Mouse (Mus musculus): ENCODE results near the gene Dsn1. TPM values are rescaled to one million over a fixed set of nuclear protein-coding genes. Genes with fewer than 3 reads are reported as not detected.

Dsn1 gene
- polyA plus RNA-seq, 1 experiment from 2014 or later = 37.9 TPM

- Histone ChIP-seq H3K27ac (ENCODE audit: low read length) (no peak overlapping the region), H3K27me3 (ENCODE audit: insufficient read depth, low read length) (no peaks in the 10 kb centered on the region), H3K4me1 (ENCODE audit: insufficient read depth, low read length) (no peaks in the 10 kb centered on the region), H3K4me3 (ENCODE audit: low read length) (no peak overlapping the region), H3K9me3 (ENCODE audit: low read length) (no peaks in the 10 kb centered on the region), H3K36me3 (ENCODE audit: insufficient read depth, low read length) (0 out of 2 replicates have a peak, but pooled peaks cover 9% of the 10 kb centered on the region), H3K4me2 (replicated peaks; ENCODE audit: low read depth, low read length) (no peak overlapping the region), H3K9ac (replicated peaks; ENCODE audit: low read length) (0 out of 2 replicates have a peak overlapping the region, but pooled peaks have one; percentile 11)
- no peak for ATAC-seq (ENCODE audit: low FRiP score, low TSS enrichment)
- 88% methylated on average over 5 of the region's 5 CpGs for WGBS
Measured at GRCm38 (mm10) chr2:156954463-156954862, 52.5 kb downstream of the Dsn1 start.

GRCm38 (mm10) chr2:156951301-156952094 lies 55.5 kb downstream of the Dsn1 start:
- 76% methylated on average over 10 of the region's 10 CpGs for WGBS
- no peaks in the 10 kb centered on the region for H3K9me3 ChIP-seq (ENCODE audit: low read length)
- H3K36me3 ChIP-seq (ENCODE audit: insufficient read depth, low read length) = 0 out of 2 replicates have a peak, but pooled peaks cover 5% of the 10 kb centered on the region
- H3K4me2 ChIP-seq (replicated peaks; ENCODE audit: low read depth, low read length) = no peak overlapping the region
- peak; percentile 89; the same call in 1 of the 2 replicates for ATAC-seq (ENCODE audit: low FRiP score, low TSS enrichment)
- H3K27me3 ChIP-seq (ENCODE audit: insufficient read depth, low read length) = no peaks in the 10 kb centered on the region
- no peak overlapping the region for H3K9ac ChIP-seq (replicated peaks; ENCODE audit: low read length)
- H3K27ac ChIP-seq (ENCODE audit: low read length) = 0 out of 2 replicates have a peak overlapping the region, but pooled peaks have one; percentile 15
- no peak overlapping the region for H3K4me3 ChIP-seq (ENCODE audit: low read length)
- H3K4me1 ChIP-seq (ENCODE audit: insufficient read depth, low read length) = no peaks in the 10 kb centered on the region

DNA sequence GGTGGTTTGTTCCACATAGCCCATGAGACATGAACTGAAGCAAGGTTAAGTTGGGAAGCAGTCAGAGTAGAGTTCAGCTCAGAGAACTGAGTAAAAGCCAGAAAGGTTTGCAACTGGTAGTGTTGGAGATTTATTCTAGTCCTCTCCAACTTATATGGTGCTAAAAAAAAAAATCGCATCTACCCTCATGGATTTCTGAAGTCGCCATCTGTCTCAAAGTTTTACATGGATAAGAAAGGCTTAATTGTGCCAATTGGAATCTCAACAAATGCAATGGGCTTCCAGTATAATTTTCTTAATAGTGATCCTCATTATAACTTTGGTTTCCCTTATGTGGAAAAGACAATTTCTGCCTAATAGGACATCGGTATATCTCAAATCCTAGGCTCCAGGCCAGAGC lies 56.1 kb downstream of the Dsn1 start:
- Histone ChIP-seq H3K27me3 (ENCODE audit: insufficient read depth, low read length) (no peaks in the 10 kb centered on the region), H3K27ac (ENCODE audit: low read length) (0 out of 2 replicates have a peak overlapping the region, but pooled peaks have one; percentile 15), H3K4me3 (ENCODE audit: low read length) (no peak overlapping the region), H3K9me3 (ENCODE audit: low read length) (no peaks in the 10 kb centered on the region), H3K9ac (replicated peaks; ENCODE audit: low read length) (no peak overlapping the region), H3K36me3 (ENCODE audit: insufficient read depth, low read length) (0 out of 2 replicates have a peak, but pooled peaks cover 5% of the 10 kb centered on the region), H3K4me1 (ENCODE audit: insufficient read depth, low read length) (no peaks in the 10 kb centered on the region), H3K4me2 (replicated peaks; ENCODE audit: low read depth, low read length) (no peak overlapping the region)
- WGBS = 96% methylated on average over 3 of the region's 3 CpGs
- no peak for ATAC-seq (ENCODE audit: low FRiP score, low TSS enrichment)

Other genes starting within 250 kb of the Dsn1 start
- 447 and 578 TPM in 2 replicates for gene Myl9, start 231.7 kb downstream of the Dsn1 start, polyA plus RNA-seq (2015; fragmentation: Nextera tagmentation; extraction: Ambion mirVana)
- 69.5 and 71.1 TPM in 2 replicates for gene Tgif2, start 167.1 kb downstream of the Dsn1 start, polyA plus RNA-seq (2015; fragmentation: Nextera tagmentation; extraction: Ambion mirVana)
- gene 4930518I15Rik, start 149.2 kb downstream of the Dsn1 start, polyA plus RNA-seq (2015; fragmentation: Nextera tagmentation; extraction: Ambion mirVana) = 8.0 and 9.9 TPM in 2 replicates
- 167 and 168 TPM in 2 replicates for gene Rab5if, start 144.0 kb downstream of the Dsn1 start, polyA plus RNA-seq (2015; fragmentation: Nextera tagmentation; extraction: Ambion mirVana)
- 0.14 and 0.36 TPM in 2 replicates for gene Sla2, start 120.0 kb downstream of the Dsn1 start, polyA plus RNA-seq (2015; fragmentation: Nextera tagmentation; extraction: Ambion mirVana)
- gene Ndrg3, start 15.1 kb downstream of the Dsn1 start, polyA plus RNA-seq (2015; fragmentation: Nextera tagmentation; extraction: Ambion mirVana) = 57.7 and 57.9 TPM in 2 replicates
- gene Soga1, start 72.1 kb upstream of the Dsn1 start, polyA plus RNA-seq (2015; fragmentation: Nextera tagmentation; extraction: Ambion mirVana) = 2.5 and 3.6 TPM in 2 replicates
- 0.53 and 0.71 TPM in 2 replicates for gene Tldc2, start 79.9 kb upstream of the Dsn1 start, polyA plus RNA-seq (2015; fragmentation: Nextera tagmentation; extraction: Ambion mirVana)
- gene Samhd1, start 128.1 kb upstream of the Dsn1 start, polyA plus RNA-seq (2015; fragmentation: Nextera tagmentation; extraction: Ambion mirVana) = 25.9 and 27.1 TPM in 2 replicates
- gene Rbl1, start 197.4 kb upstream of the Dsn1 start, polyA plus RNA-seq (2015; fragmentation: Nextera tagmentation; extraction: Ambion mirVana) = 22.3 and 23.5 TPM in 2 replicates

Measured in kidney, embryonic 16.5 days (tissue).